13 mouse cellular contexts compared by ENCODE assay signal in genomic region chr7:96277550-96277949, GRCm38 (mm10).
DNase-seq lines count a peak whose midpoint lies in the region; ATAC-seq and TF ChIP-seq lines count a peak whose summit lies in the region.
"Had no signal": no experiment of that assay in that cellular context is flagged by ENCODE, and none has a peak within 500 bp of the region (broad histone marks: within the 10 kb centered on the region; RNA-seq: fewer than 3 reads in every experiment).

No protein-coding gene starts in this region.

- H3K9ac ChIP-seq in neural tube, embryonic 13.5 days, result no peak overlapping the region
- peak overlapping the region; percentile 4; the same call in 1 of the 2 replicates for H3K9ac ChIP-seq in forebrain, embryonic 15.5 days (replicated peaks)
- H3K9ac ChIP-seq in midbrain, embryonic 15.5 days, result no peak overlapping the region
- H3K9ac ChIP-seq: liver, embryonic 12.5 days; lung, embryonic 14.5 days had no signal

- TF ChIP-seq POLR2A in cerebellum, adult 2 months (IDR thresholded peaks at IDR 0.05; ENCODE audit: borderline replicate concordance, insufficient read depth, low read length), result no peak

- 55% methylated on average over 10 of the region's 10 CpGs for WGBS in neural tube, embryonic 13.5 days
- 10% methylated on average over 10 of the region's 10 CpGs for WGBS in forebrain, embryonic 15.5 days
- WGBS in midbrain, embryonic 15.5 days, result 31% methylated on average over 10 of the region's 10 CpGs
- WGBS in cerebellum, adult 2 months, result 86% methylated on average over 10 of the region's 10 CpGs

- no peak overlapping the region for H3K27ac ChIP-seq in neural tube, embryonic 13.5 days (replicated peaks)
- peak overlapping the region; percentile 48 for H3K27ac ChIP-seq in forebrain, embryonic 15.5 days (replicated peaks)
- H3K27ac ChIP-seq in midbrain, embryonic 15.5 days, result no peak overlapping the region
- no peak overlapping the region for H3K27ac ChIP-seq in cerebellum, adult 2 months (ENCODE audit: insufficient read depth, low read length)
- H3K27ac ChIP-seq: kidney, postnatal 0 days; liver, embryonic 12.5 days; stomach, postnatal 0 days had no signal

- no peaks in the 10 kb centered on the region for H3K9me3 ChIP-seq in neural tube, embryonic 13.5 days
- no peaks in the 10 kb centered on the region for H3K9me3 ChIP-seq in forebrain, embryonic 15.5 days
- H3K9me3 ChIP-seq in midbrain, embryonic 15.5 days, result no peaks in the 10 kb centered on the region
- H3K9me3 ChIP-seq: liver, embryonic 12.5 days had no signal

- peak; percentile 15; the same call in 1 of the 2 replicates for ATAC-seq in neural tube, embryonic 13.5 days (ENCODE audit: low read depth)
- ATAC-seq in forebrain, embryonic 15.5 days (replicated peaks), result peak; percentile 61
- ATAC-seq in midbrain, embryonic 15.5 days (replicated peaks), result peak; percentile 68
- ATAC-seq in CD4-positive, CD25-positive, alpha-beta regulatory T cell, adult 4 months, result no peak
- ATAC-seq: liver, embryonic 12.5 days had no signal

- no peaks in the 10 kb centered on the region for H3K36me3 ChIP-seq in neural tube, embryonic 13.5 days
- H3K36me3 ChIP-seq in forebrain, embryonic 15.5 days, result no peaks in the 10 kb centered on the region
- H3K36me3 ChIP-seq in midbrain, embryonic 15.5 days (replicated peaks), result no peaks in the 10 kb centered on the region
- H3K36me3 ChIP-seq: liver, embryonic 12.5 days had no signal

- no peaks in the 10 kb centered on the region for H3K27me3 ChIP-seq in neural tube, embryonic 13.5 days
- no peaks in the 10 kb centered on the region for H3K27me3 ChIP-seq in forebrain, embryonic 15.5 days
- H3K27me3 ChIP-seq in midbrain, embryonic 15.5 days (replicated peaks), result no peaks in the 10 kb centered on the region
- H3K27me3 ChIP-seq in cerebellum, adult 2 months (ENCODE audit: control insufficient read depth, insufficient read depth, low read length), result no peaks in the 10 kb centered on the region
- H3K27me3 ChIP-seq: liver, embryonic 12.5 days had no signal

- DNase-seq in neural tube, embryonic 10.5 days (ENCODE audit: extremely low spot score, low spot score), result no peak
- DNase-seq in right cerebral cortex, adult 2 months (ENCODE audit: low spot score in 2 of 2), result no peak
- no peak for DNase-seq in cerebellum, adult 2 months
- DNase-seq: cerebellum, adult 11 months; lung, embryonic 14.5 days; thymus, postnatal 25 days had no signal

- H3K4me2 ChIP-seq in neural tube, embryonic 13.5 days, result no peak overlapping the region
- no peak overlapping the region for H3K4me2 ChIP-seq in forebrain, embryonic 15.5 days (replicated peaks)
- no peak overlapping the region for H3K4me2 ChIP-seq in midbrain, embryonic 15.5 days
- H3K4me2 ChIP-seq: liver, embryonic 12.5 days; lung, embryonic 14.5 days had no signal

- no peak overlapping the region for H3K4me3 ChIP-seq in neural tube, embryonic 13.5 days
- no peak overlapping the region for H3K4me3 ChIP-seq in forebrain, embryonic 15.5 days
- no peak overlapping the region for H3K4me3 ChIP-seq in midbrain, embryonic 15.5 days
- no peak overlapping the region for H3K4me3 ChIP-seq in cerebellum, adult 2 months (replicated peaks; ENCODE audit: insufficient read depth, low read depth, low read length)
- H3K4me3 ChIP-seq: liver, embryonic 12.5 days had no signal

- TF ChIP-seq CTCF in cerebellum, adult 2 months (IDR thresholded peaks at IDR 0.05; ENCODE audit: borderline replicate concordance, insufficient read depth, low read depth, low read length), result no peak

- peaks cover 11% of the 10 kb centered on the region for H3K4me1 ChIP-seq in neural tube, embryonic 13.5 days (replicated peaks)
- peaks cover 37% of the 10 kb centered on the region for H3K4me1 ChIP-seq in forebrain, embryonic 15.5 days
- peaks cover 16% of the 10 kb centered on the region for H3K4me1 ChIP-seq in midbrain, embryonic 15.5 days
- H3K4me1 ChIP-seq in cerebellum, adult 2 months (ENCODE audit: control insufficient read depth, insufficient read depth, low read length), result no peaks in the 10 kb centered on the region
- H3K4me1 ChIP-seq: liver, embryonic 12.5 days had no signal
